Mouse (Mus musculus): ENCODE measurements around the gene 9530077C05Rik.

- no peak for TF ChIP-seq POLR2A (IDR thresholded peaks at IDR 0.05; ENCODE audit: borderline replicate concordance, control insufficient read depth, low read depth, low read length)
- TF ChIP-seq CTCF (IDR thresholded peaks at IDR 0.05; ENCODE audit: control insufficient read depth, insufficient read depth, low read length) = no peak
Measured at GRCm38 (mm10) chr9:22484562-22485308, 73.4 kb downstream of the 9530077C05Rik start.

Data from bone marrow, adult 2 months (tissue).